Mouse (Mus musculus): ENCODE results near the gene Tcf20. TPM values are rescaled to one million over a fixed set of nuclear protein-coding genes. Genes with fewer than 3 reads are reported as not detected.
A peak's percentile ranks its signal among the peaks of the same experiment; 100 is the strongest.

Tcf20 gene
- total RNA-seq (2021): 100 to 1,000 TPM; 231 to 245 TPM
- long read RNA-seq, experiment 1, partial matches to known transcripts: 8 of 15 reads
- long read RNA-seq, experiment 1, other reads (novel, unspliced or antisense): 7 of 15 reads
- long read RNA-seq, experiment 2, partial matches to known transcripts: 7 of 10 reads
- long read RNA-seq, experiment 2, other reads (novel, unspliced or antisense): 3 of 10 reads

DNA sequence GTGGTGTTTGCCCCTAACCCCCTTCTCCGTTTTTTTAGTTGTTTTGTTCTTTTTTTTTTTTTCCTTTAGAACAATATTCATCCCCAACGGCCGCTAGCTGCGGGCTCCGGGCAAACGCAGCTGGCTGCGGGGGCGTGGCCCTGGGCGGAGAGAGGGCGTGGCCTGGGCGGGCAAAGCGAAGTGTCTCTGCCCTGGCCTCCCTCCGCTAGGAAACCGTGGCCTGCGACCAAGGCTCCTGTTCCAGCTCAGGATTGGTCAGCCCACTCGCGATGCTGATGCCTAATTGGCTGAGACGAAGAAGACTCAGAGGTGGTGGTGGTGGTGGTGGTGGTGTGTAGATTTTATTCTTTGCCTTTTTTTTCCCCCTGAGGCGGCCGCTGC lies at the start of gene Tcf20:
Gene Tcf20, minus strand, starts transcription at position 141 of the 381 bp plus-strand sequence.
- peak; percentile 92 to 95 for DNase-seq (ENCODE audit: extremely low spot score in 1 of 2, low spot score in 2 of 2)
- TF ChIP-seq CTCF (IDR thresholded peaks at IDR 0.05): no peak; the same call in 1 of the 2 replicates
- Histone ChIP-seq H3K27ac (peak within 1 kb of the TSS; percentile 6; the same call in 1 of the 2 replicates), H3K4me3 (peak within 1 kb of the TSS; percentile 64)
- intact Hi-C loops (cut with DNase I): loop anchor here (2.0 kb wide), 1 partner anchor 49 kb away; no protein-coding TSS in a partner anchor

- TF ChIP-seq CTCF (IDR thresholded peaks at IDR 0.05): no peak
- peak; percentile 60 to 62 for DNase-seq (ENCODE audit: extremely low spot score in 1 of 2, low spot score in 2 of 2)
- H3K27ac ChIP-seq: no peak overlapping the region
Measured at GRCm38 (mm10) chr15:83036900-83037519, 49.3 kb upstream of the Tcf20 start.

DNA sequence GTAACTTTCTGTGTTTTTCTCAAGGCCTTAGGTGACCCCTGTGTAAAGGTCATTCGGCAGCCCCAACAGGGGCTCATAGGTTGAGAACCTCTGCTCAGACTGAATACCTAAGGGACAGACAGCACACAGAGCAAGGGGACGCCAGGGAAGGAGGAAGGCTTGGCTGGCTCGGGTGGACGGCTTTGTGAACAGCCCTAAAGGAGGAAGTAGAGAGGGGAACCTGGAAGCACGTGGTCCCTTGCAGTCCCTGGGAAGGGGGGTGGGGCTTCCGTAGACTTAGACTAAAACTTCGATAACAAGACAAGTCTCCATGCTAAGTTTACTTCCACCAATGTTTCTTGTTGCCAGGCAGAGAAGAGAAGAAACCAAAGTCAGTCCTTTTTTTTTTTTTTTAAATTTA lies 48.4 kb upstream of the Tcf20 start:
- Histone ChIP-seq H3K27ac (no peak overlapping the region), H3K4me3 (no peak overlapping the region)
- TF ChIP-seq CTCF (IDR thresholded peaks at IDR 0.05): no peak
- DNase-seq (ENCODE audit: extremely low spot score in 1 of 2, low spot score in 2 of 2): no peak
- intact Hi-C loops (cut with DNase I): loop anchor here (2.0 kb wide), 2 partner anchors 49 to 129 kb away; partner anchors contain the start of gene Tcf20

More at GRCm38 (mm10) chr15:83036900-83037519, 49.3 kb upstream of the Tcf20 start:
- intact Hi-C loops (cut with DNase I): loop anchor here (1.0 to 2.0 kb wide), 4 partner anchors 50 to 232 kb away; partner anchors contain the start of gene Tcf20
- no peak overlapping the region for H3K4me3 ChIP-seq

- peak; percentile 52 to 56 for DNase-seq (ENCODE audit: extremely low spot score in 1 of 2, low spot score in 2 of 2)
- H3K4me3 ChIP-seq: peak overlapping the region; percentile 18
- TF ChIP-seq CTCF (IDR thresholded peaks at IDR 0.05): no peak
- intact Hi-C loops (cut with DNase I): no loop called here
- peak overlapping the region; percentile 66; the same call in 1 of the 2 replicates for H3K27ac ChIP-seq
Measured at GRCm38 (mm10) chr15:83034275-83034977, 46.8 kb upstream of the Tcf20 start.

GRCm38 (mm10) chr15:83032981-83033541 lies 45.4 kb upstream of the Tcf20 start, which contains the start of gene Nfam1:
Nfam1 (minus strand) TSS chr15:83033306.
- Histone ChIP-seq H3K4me3 (peak within 1 kb of the TSS; percentile 11; the same call in 1 of the 2 replicates), H3K27ac (peak within 1 kb of the TSS; percentile 66; the same call in 1 of the 2 replicates)
- intact Hi-C loops (cut with DNase I): no loop called here
- TF ChIP-seq CTCF (IDR thresholded peaks at IDR 0.05): no peak
- no peak for DNase-seq (ENCODE audit: extremely low spot score in 1 of 2, low spot score in 2 of 2)

DNA sequence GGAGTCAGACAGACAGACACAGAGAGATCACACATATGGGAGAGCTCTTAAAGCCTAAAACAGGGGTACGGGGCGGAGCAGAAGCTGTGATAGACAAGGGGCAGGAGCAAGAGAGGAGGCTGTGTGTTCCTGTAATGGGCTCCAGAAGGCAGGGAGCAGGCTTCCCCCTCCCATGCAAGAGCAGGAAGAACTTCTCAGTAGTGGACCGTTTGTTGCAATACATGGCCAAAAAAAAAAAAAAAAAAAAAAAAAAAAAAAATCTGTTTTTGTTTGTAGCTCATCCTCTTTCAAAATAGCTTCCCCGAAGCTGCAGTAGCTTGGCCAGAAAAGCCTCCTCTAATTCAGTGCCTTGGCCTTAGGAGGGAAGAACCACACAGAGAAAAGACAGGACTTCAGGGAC lies 43.2 kb upstream of the Tcf20 start:
- intact Hi-C loops (cut with DNase I): no loop called here
- Histone ChIP-seq H3K4me3 (no peak overlapping the region), H3K27ac (no peak overlapping the region)
- DNase-seq (ENCODE audit: extremely low spot score in 1 of 2, low spot score in 2 of 2): no peak
- TF ChIP-seq CTCF (IDR thresholded peaks at IDR 0.05): no peak

DNA sequence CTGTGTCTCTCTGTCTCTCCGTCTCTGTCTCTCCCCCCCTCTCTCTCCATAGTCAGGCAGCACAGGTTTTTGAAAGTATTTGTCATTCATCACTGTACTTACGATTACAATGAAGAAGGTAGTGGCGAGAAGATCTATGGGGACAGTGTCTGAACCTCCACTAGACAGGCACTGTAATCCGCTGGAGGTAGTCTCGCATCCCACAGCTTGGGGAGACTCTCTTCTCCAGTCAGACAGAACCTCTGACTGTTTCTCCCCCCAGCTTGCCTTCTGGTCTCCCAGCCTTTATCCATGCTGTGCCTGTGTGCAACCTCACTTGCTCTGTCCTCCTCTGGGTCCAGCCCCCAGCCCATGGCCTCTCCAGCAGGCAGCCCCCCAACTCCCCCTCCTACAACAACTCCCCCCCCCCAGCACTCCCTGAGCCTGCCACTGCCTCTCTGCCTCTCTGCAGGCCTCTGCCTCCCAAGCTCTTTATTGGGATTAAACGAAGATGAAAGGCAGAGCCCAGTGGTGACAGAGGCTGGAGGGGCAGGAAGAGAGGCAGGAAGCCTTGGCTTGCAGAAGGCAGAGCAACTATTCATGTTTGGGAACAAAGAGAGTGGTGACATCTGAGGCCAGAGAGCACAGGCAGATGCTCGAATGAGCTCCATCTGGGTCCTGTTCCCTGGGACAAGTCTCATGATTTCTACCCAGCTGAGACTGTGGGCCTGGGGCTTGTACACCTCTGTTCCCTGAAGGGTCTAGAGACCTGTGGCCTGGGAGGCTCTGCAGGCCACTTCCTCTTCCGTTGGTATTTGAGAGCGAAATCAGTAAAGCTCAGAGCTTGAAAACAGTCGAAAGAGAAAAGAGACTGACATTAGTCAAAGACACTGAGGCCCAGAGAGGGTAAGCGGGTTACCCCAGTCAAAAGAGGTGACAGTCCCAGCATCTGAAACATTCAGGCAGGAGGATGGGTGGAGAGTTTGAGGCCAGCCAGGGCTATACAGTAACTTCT lies 42.4 kb upstream of the Tcf20 start:
- no peak for TF ChIP-seq CTCF (IDR thresholded peaks at IDR 0.05)
- DNase-seq (ENCODE audit: extremely low spot score in 1 of 2, low spot score in 2 of 2): no peak
- Histone ChIP-seq H3K27ac (no peak overlapping the region), H3K4me3 (no peak overlapping the region)
- intact Hi-C loops (cut with DNase I): no loop called here

DNA sequence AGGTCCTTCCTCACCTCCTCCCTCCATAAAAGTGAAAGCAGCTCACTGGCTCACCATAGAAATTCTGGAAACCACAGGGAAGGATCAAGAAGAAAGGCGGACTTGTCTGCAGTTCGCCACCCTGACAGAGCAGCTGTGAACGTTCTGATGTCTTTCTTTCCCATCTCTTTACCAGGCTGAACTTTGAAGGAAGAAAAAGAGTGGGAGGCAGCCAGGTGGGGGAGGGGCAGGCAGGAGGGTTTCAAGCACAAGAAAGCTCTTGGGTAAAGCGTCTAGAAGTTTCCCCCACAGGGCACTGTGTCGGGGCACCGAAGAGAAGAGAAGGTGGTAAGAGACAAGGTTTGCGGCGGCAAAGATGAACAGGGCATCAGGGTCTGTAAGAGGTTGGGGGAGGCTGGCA lies 38.5 kb upstream of the Tcf20 start:
- H3K4me3 ChIP-seq: no peak overlapping the region
- no peak overlapping the region for H3K27ac ChIP-seq
- TF ChIP-seq CTCF (IDR thresholded peaks at IDR 0.05): no peak
- DNase-seq (ENCODE audit: extremely low spot score in 1 of 2, low spot score in 2 of 2): no peak
- intact Hi-C loops (cut with DNase I): no loop called here

- no peak for TF ChIP-seq CTCF (IDR thresholded peaks at IDR 0.05)
- H3K27ac ChIP-seq: no peak overlapping the region
- intact Hi-C loops (cut with DNase I): no loop called here
- no peak for DNase-seq (ENCODE audit: extremely low spot score in 1 of 2, low spot score in 2 of 2)
- H3K4me3 ChIP-seq: no peak overlapping the region
Measured at GRCm38 (mm10) chr15:83025041-83025760, 37.5 kb upstream of the Tcf20 start.

DNA sequence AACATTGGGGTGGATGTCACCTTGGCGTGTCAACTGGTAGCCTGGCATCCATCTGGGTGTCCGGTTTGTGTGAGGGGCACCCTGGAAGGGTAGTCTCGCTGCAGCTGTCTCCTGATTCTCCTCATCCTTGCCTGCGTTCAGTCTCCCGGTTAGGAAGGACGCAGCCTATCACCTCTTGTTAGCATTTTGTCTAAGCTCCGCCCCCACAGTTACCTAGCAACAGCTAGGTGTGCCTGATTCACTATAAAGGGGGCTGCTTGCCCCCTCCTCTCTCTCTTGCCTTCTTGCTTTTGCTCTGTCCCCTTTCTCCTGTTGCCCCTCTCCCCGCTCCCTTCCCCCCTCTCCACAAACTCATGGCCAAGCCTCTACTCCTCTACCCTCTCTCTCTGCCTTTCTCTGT lies 35.3 kb upstream of the Tcf20 start:
- H3K27ac ChIP-seq: no peak overlapping the region
- intact Hi-C loops (cut with DNase I): no loop called here
- no peak for DNase-seq (ENCODE audit: extremely low spot score in 1 of 2, low spot score in 2 of 2)
- H3K4me3 ChIP-seq: no peak overlapping the region
- no peak for TF ChIP-seq CTCF (IDR thresholded peaks at IDR 0.05)

Data from left cerebral cortex, adult 2 months (tissue).